Mouse (Mus musculus): Measurements from ENCODE around the gene Stmn3.

DNA sequence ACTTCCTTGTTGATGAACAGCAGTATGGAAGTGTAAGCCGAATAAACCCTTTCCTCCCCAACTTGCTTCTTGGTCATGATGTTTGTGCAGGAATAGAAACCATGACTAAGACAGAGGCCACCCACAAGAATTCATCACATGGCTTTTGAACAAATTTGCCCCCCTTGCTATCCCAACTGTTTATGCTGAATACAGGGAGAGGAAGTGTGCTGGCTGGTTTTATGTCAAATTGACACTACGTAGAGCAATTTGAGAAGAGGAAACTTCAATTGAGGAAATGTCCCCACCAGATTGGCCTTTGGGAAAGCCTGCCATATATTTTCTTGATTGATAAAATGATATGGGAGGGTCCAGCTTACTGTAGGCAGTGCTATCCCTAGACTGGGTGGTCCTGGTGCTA, 40.5 kb downstream of the Stmn3 start:
- TF ChIP-seq CTCF (conservative IDR thresholded peaks at IDR 0.05; ENCODE audit: insufficient read depth, insufficient read length, low read depth, low read length) (no peak), POLR2A (IDR thresholded peaks at IDR 0.05; ENCODE audit: low read depth, low read length) (no peak)

Data from kidney, adult 2 months (tissue).